ENCODE assay signal across 21 mouse cellular contexts in genomic region chr2:179291958-179292357, GRCm38 (mm10).
A peak's percentile ranks its signal among the peaks of the same experiment; 100 is the strongest.
DNase-seq lines count a peak whose midpoint lies in the region; ATAC-seq and TF ChIP-seq lines count a peak whose summit lies in the region.
"Had no signal": no experiment of that assay in that cellular context is flagged by ENCODE, and none has a peak within 500 bp of the region (broad histone marks: within the 10 kb centered on the region; RNA-seq: fewer than 3 reads in every experiment).

No protein-coding gene starts in this region.

- peaks cover under 1% of the 10 kb centered on the region; the same call in 1 of the 2 replicates for H3K4me1 ChIP-seq in forebrain, postnatal 0 days (ENCODE audit: insufficient read depth)
- peaks cover 48% of the 10 kb centered on the region for H3K4me1 ChIP-seq in forebrain, embryonic 10.5 days
- H3K4me1 ChIP-seq in hindbrain, embryonic 12.5 days, result peaks cover 31% of the 10 kb centered on the region
- 0 out of 2 replicates have a peak, but pooled peaks cover 6% of the 10 kb centered on the region for H3K4me1 ChIP-seq in limb, embryonic 10.5 days
- H3K4me1 ChIP-seq: liver, embryonic 12.5 days had no signal

- H3K36me3 ChIP-seq in forebrain, postnatal 0 days (ENCODE audit: insufficient read depth), result no peaks in the 10 kb centered on the region
- H3K36me3 ChIP-seq in forebrain, embryonic 10.5 days (replicated peaks), result no peaks in the 10 kb centered on the region
- H3K36me3 ChIP-seq in hindbrain, embryonic 12.5 days, result no peaks in the 10 kb centered on the region
- no peaks in the 10 kb centered on the region for H3K36me3 ChIP-seq in limb, embryonic 10.5 days
- H3K36me3 ChIP-seq: limb, embryonic 13.5 days; liver, embryonic 12.5 days had no signal

- H3K9me3 ChIP-seq in forebrain, postnatal 0 days (ENCODE audit: low read length), result no peaks in the 10 kb centered on the region
- no peaks in the 10 kb centered on the region for H3K9me3 ChIP-seq in forebrain, embryonic 10.5 days
- no peaks in the 10 kb centered on the region for H3K9me3 ChIP-seq in hindbrain, embryonic 12.5 days (replicated peaks)
- H3K9me3 ChIP-seq in limb, embryonic 10.5 days (replicated peaks), result no peaks in the 10 kb centered on the region
- H3K9me3 ChIP-seq: limb, embryonic 13.5 days; liver, embryonic 12.5 days had no signal

- H3K4me3 ChIP-seq in forebrain, postnatal 0 days (ENCODE audit: low read depth, low read length), result no peak overlapping the region
- no peak overlapping the region for H3K4me3 ChIP-seq in forebrain, embryonic 10.5 days
- H3K4me3 ChIP-seq in hindbrain, embryonic 12.5 days, result no peak overlapping the region
- H3K4me3 ChIP-seq in limb, embryonic 10.5 days, result no peak overlapping the region
- H3K4me3 ChIP-seq: limb, embryonic 13.5 days; liver, embryonic 12.5 days; myocyte had no signal

- no peak overlapping the region for H3K9ac ChIP-seq in forebrain, postnatal 0 days
- H3K9ac ChIP-seq in hindbrain, embryonic 12.5 days, result no peak overlapping the region
- H3K9ac ChIP-seq: limb, embryonic 13.5 days; liver, embryonic 12.5 days had no signal

- H3K4me2 ChIP-seq in forebrain, postnatal 0 days (ENCODE audit: low read depth), result no peak overlapping the region
- H3K4me2 ChIP-seq in hindbrain, embryonic 12.5 days (replicated peaks), result no peak overlapping the region
- H3K4me2 ChIP-seq: heart, embryonic 11.5 days; limb, embryonic 13.5 days; liver, embryonic 12.5 days had no signal

- no peak for TF ChIP-seq POLR2A in brain, embryonic 14.5 days (IDR thresholded peaks at IDR 0.05; ENCODE audit: borderline replicate concordance, extremely low read depth, insufficient read depth, insufficient read length, poor library complexity, severe bottlenecking)

- H3K27ac ChIP-seq in forebrain, postnatal 0 days (ENCODE audit: low read depth, low read length), result no peak overlapping the region
- no peak overlapping the region for H3K27ac ChIP-seq in forebrain, embryonic 10.5 days
- peak overlapping the region; percentile 73; the same call in 1 of the 2 replicates for H3K27ac ChIP-seq in hindbrain, embryonic 12.5 days
- H3K27ac ChIP-seq in limb, embryonic 10.5 days, result no peak overlapping the region
- H3K27ac ChIP-seq: limb, embryonic 13.5 days; liver, embryonic 12.5 days had no signal

- no peaks in the 10 kb centered on the region for H3K27me3 ChIP-seq in forebrain, postnatal 0 days (ENCODE audit: insufficient read depth, low read length)
- H3K27me3 ChIP-seq in forebrain, embryonic 10.5 days (ENCODE audit: poor library complexity, severe bottlenecking), result peaks cover 5% of the 10 kb centered on the region
- H3K27me3 ChIP-seq in hindbrain, embryonic 12.5 days, result 0 out of 2 replicates have a peak, but pooled peaks cover 2% of the 10 kb centered on the region
- H3K27me3 ChIP-seq in limb, embryonic 10.5 days (ENCODE audit: low read depth, poor library complexity, severe bottlenecking), result no peaks in the 10 kb centered on the region
- H3K27me3 ChIP-seq: limb, embryonic 13.5 days; liver, embryonic 12.5 days had no signal

- DNase-seq in forebrain, postnatal 0 days, result no peak
- DNase-seq in forebrain, embryonic 10.5 days (ENCODE audit: extremely low spot score, low spot score), result no peak
- peak; percentile 60 for DNase-seq in brain, embryonic 14.5 days (ENCODE audit: low read depth)
- DNase-seq in mesoderm, embryonic 11.5 days (ENCODE audit: low read depth, low spot score), result peak; percentile 39
- no peak for DNase-seq in ovary, adult 18-20 months (ENCODE audit: low spot score)
- DNase-seq in yolk sac, embryonic 10.5 days (ENCODE audit: low spot score), result no peak
- DNase-seq in limb, embryonic 10.5 days (ENCODE audit: low spot score), result no peak
- DNase-seq: cerebellum, adult 9-10 months; gastrocnemius, postnatal 10 days; heart, adult 11 months; kidney, postnatal 25 days; lung, adult 18-20 months; lung, postnatal 14 days; right cerebral cortex, postnatal 4 days; thymus, postnatal 25 days had no signal

- peak; percentile 18; the same call in 1 of the 2 replicates for ATAC-seq in forebrain, postnatal 0 days
- no peak for ATAC-seq in hindbrain, embryonic 12.5 days (ENCODE audit: low FRiP score)
- ATAC-seq: intestine, embryonic 16.5 days had no signal

- WGBS in forebrain, postnatal 0 days, result 54% methylated on average over 8 of the region's 8 CpGs
- 94% methylated on average over 8 of the region's 8 CpGs for WGBS in forebrain, embryonic 10.5 days
- WGBS in hindbrain, embryonic 12.5 days, result 71% methylated on average over 8 of the region's 8 CpGs
- WGBS in limb, embryonic 10.5 days, result 89% methylated on average over 8 of the region's 8 CpGs

- no peak for TF ChIP-seq CTCF in forebrain, postnatal 0 days (IDR thresholded peaks at IDR 0.05; ENCODE audit: low read depth)
- no peak for TF ChIP-seq CTCF in brain, embryonic 14.5 days (IDR thresholded peaks at IDR 0.05; ENCODE audit: borderline replicate concordance, extremely low read depth, insufficient read depth, insufficient read length)

Comparison
In these comparisons a context has a peak if more than half of its experiments do, and no peak if none do; other contexts are left out.
1. DNase-seq: peak in brain, embryonic 14.5 days (single experiment) and mesoderm, embryonic 11.5 days (single experiment); none in forebrain, postnatal 0 days (single experiment), forebrain, embryonic 10.5 days (single experiment), ovary, adult 18-20 months (single experiment), yolk sac, embryonic 10.5 days (single experiment) and limb, embryonic 10.5 days (single experiment).